Mouse (Mus musculus): ENCODE results near the gene Nat8l. TPM values are rescaled to one million over a fixed set of nuclear protein-coding genes. Genes with fewer than 3 reads are reported as not detected.

The Nat8l gene
- polyA plus RNA-seq, 1 experiment from 2014 or later, result 0.13 TPM

- ATAC-seq (ENCODE audit: insufficient read depth) (0 out of 2 replicates have a peak, but pooled peaks have one; percentile 12), DNase-seq (peak; percentile 81)
- H3K4me2 ChIP-seq, result peak overlapping the region; percentile 98
- no peak overlapping the region for H3K27ac ChIP-seq (ENCODE audit: low read depth)
- no peaks in the 10 kb centered on the region for H3K36me3 ChIP-seq (ENCODE audit: insufficient read depth)
- WGBS, result under 1% methylated on average over 80 of the region's 80 CpGs
- H3K9ac ChIP-seq, result peak overlapping the region; percentile 54; the same call in 1 of the 2 replicates
- H3K4me3 ChIP-seq (ENCODE audit: low read depth, low read length), result peak overlapping the region; percentile 61
- no peaks in the 10 kb centered on the region for H3K9me3 ChIP-seq (ENCODE audit: low read depth, low read length)
- H3K27me3 ChIP-seq (ENCODE audit: insufficient read depth, low read length), result peaks cover 53% of the 10 kb centered on the region
- H3K4me1 ChIP-seq (ENCODE audit: insufficient read depth), result no peaks in the 10 kb centered on the region
- no peak for TF ChIP-seq CTCF (IDR thresholded peaks at IDR 0.05; ENCODE audit: low read depth)
These were observed 1.4 kb downstream of the Nat8l start for GRCm38 (mm10) chr5:33997051-33997741.

DNA sequence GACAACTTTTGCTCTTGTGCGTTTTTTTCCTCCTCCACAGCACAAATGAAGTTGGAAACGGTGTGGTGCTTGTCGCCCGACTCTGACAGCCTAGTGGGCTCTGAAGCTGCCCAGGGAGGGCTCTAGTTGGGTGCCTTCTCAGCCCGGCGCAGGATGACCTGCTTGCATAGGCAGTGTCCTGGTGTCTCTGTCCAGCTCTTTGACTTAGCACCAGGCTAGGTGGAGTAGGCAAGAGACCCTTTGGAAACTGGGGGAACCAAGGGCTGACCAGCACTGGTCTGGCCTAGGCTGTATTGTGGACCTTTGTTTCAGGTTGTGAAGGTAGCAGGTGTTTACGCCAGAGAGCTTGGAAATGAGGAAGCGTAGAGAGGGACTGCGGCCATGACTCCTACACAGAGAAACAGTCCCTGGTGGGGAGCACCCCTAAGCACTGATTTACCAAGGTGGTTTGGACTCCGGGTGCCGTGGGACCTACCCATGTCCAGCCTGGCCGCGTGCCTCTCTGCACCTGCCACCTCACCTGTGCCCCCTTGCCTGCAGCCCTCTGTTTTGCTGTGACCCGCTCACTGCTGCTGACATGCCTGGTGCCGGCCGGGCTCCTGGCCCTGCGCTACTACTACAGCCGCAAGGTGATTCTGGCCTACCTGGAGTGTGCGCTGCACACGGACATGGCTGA is 2.2 kb downstream of the Nat8l start:
- DNase-seq (no peak), ATAC-seq (ENCODE audit: insufficient read depth) (no peak)
- Histone ChIP-seq H3K4me3 (ENCODE audit: low read depth, low read length) (peak overlapping the region; percentile 61), H3K4me2 (peak overlapping the region; percentile 98), H3K9ac (no peak overlapping the region), H3K36me3 (ENCODE audit: insufficient read depth) (no peaks in the 10 kb centered on the region), H3K27me3 (ENCODE audit: insufficient read depth, low read length) (peaks cover 53% of the 10 kb centered on the region), H3K9me3 (ENCODE audit: low read depth, low read length) (no peaks in the 10 kb centered on the region), H3K27ac (ENCODE audit: low read depth) (no peak overlapping the region), H3K4me1 (ENCODE audit: insufficient read depth) (no peaks in the 10 kb centered on the region)
- WGBS, result 68% methylated on average over 20 of the region's 20 CpGs
- no peak for TF ChIP-seq CTCF (IDR thresholded peaks at IDR 0.05; ENCODE audit: low read depth)

DNA sequence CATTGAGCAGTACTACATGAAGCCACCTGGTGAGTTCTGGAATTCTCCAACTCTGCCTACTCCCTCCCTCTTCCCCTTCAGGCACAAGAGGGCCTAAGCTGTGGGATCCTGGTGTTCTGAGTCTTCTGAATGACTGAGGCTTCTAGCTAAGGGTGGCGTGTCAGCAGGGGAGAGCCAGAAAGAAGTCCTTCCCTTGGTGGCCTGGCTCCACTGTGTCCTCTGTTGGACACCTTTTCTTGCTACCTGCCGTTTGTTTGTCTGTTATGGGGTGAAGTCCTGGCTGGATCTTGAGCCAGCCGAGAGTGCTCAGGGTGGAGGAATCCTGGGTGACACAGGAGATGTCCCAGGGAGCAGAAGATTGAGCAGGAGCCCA is 2.7 kb downstream of the Nat8l start:
- peaks cover 53% of the 10 kb centered on the region for H3K27me3 ChIP-seq (ENCODE audit: insufficient read depth, low read length)
- H3K9ac ChIP-seq, result no peak overlapping the region
- TF ChIP-seq CTCF (IDR thresholded peaks at IDR 0.05; ENCODE audit: low read depth), result no peak

DNA sequence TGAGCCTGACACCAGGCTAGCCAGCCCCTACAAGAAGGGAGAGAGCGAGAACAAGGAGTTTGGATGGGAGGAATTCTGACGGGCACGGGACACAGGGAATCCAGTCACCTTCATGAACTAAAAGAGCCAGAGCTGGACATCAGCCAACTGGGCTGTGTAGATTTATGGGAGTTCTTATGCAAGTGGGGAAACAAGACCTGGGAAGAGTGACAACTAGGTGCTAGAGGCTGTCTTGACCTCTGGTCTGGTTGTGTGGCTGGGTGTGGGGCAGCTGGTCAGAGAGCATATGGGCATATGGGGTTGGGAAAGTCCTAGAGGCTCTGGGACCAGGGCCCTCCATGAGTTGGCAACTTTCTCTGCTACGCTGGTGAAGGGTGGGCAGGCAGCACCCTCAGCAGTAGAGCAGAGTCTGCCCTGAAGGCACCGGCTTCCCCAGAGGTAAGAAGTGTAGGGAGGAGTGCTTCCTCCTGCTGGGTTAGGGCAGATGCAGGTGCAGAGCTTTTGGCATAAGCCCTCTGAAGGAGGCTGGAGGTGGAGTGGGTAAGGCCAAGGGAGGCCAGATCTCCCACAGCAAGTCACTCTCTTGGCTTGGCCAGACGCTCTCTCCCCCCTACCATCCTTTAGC is 3.8 kb downstream of the Nat8l start:
- peaks cover 45% of the 10 kb centered on the region for H3K27me3 ChIP-seq (ENCODE audit: insufficient read depth, low read length)
- H3K27ac ChIP-seq (ENCODE audit: low read depth), result no peak overlapping the region
- no peaks in the 10 kb centered on the region for H3K9me3 ChIP-seq (ENCODE audit: low read depth, low read length)
- WGBS, result 60% methylated on average over 6 of the region's 6 CpGs
- no peak overlapping the region for H3K4me2 ChIP-seq
- H3K36me3 ChIP-seq (ENCODE audit: insufficient read depth), result no peaks in the 10 kb centered on the region
- ATAC-seq (ENCODE audit: insufficient read depth) (no peak), DNase-seq (no peak)
- no peak for TF ChIP-seq CTCF (IDR thresholded peaks at IDR 0.05; ENCODE audit: low read depth)
- no peaks in the 10 kb centered on the region for H3K4me1 ChIP-seq (ENCODE audit: insufficient read depth)
- no peak overlapping the region for H3K4me3 ChIP-seq (ENCODE audit: low read depth, low read length)
- H3K9ac ChIP-seq, result no peak overlapping the region

More for the DNA sequence above, 2.7 kb downstream of the Nat8l start:
- WGBS, result 78% methylated on average over 3 of the region's 3 CpGs
- DNase-seq, result no peak
- Histone ChIP-seq H3K9me3 (ENCODE audit: low read depth, low read length) (no peaks in the 10 kb centered on the region), H3K4me2 (no peak overlapping the region), H3K36me3 (ENCODE audit: insufficient read depth) (no peaks in the 10 kb centered on the region), H3K27ac (ENCODE audit: low read depth) (no peak overlapping the region), H3K4me1 (ENCODE audit: insufficient read depth) (no peaks in the 10 kb centered on the region), H3K4me3 (ENCODE audit: low read depth, low read length) (no peak overlapping the region)
- no peak for ATAC-seq (ENCODE audit: insufficient read depth)

GRCm38 (mm10) chr5:34000809-34001208 is 5.0 kb downstream of the Nat8l start:
- DNase-seq (no peak), ATAC-seq (ENCODE audit: insufficient read depth) (no peak)
- TF ChIP-seq CTCF (IDR thresholded peaks at IDR 0.05; ENCODE audit: low read depth), result no peak
- no peaks in the 10 kb centered on the region for H3K36me3 ChIP-seq (ENCODE audit: insufficient read depth)
- no peaks in the 10 kb centered on the region for H3K4me1 ChIP-seq (ENCODE audit: insufficient read depth)
- no peak overlapping the region for H3K9ac ChIP-seq
- H3K27ac ChIP-seq (ENCODE audit: low read depth), result no peak overlapping the region
- WGBS, result 94% methylated on average over 25 of the region's 25 CpGs
- no peak overlapping the region for H3K4me3 ChIP-seq (ENCODE audit: low read depth, low read length)
- no peaks in the 10 kb centered on the region for H3K9me3 ChIP-seq (ENCODE audit: low read depth, low read length)
- H3K4me2 ChIP-seq, result no peak overlapping the region
- peaks cover 33% of the 10 kb centered on the region for H3K27me3 ChIP-seq (ENCODE audit: insufficient read depth, low read length)

DNA sequence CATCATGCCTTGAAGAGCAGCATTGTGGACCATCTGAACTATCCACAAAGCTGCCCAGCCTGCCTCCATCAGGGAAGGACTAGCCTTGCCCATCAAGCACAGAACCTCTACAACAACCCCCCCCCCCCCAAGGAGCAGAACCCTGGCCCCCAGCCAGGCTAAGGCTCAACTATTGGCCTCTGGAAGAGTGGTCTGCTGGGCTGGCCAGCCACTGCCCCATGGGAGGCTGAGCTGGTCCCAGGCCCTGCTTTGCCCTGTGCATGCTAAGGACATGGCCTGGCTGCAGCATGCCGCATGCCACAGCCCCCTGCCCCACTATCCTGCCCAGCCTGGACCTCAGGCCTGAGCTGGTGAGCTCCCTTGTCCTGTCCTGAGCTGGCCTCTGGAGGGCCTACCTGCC is 5.6 kb downstream of the Nat8l start:
- ATAC-seq (ENCODE audit: insufficient read depth) (no peak), DNase-seq (no peak)
- H3K9me3 ChIP-seq (ENCODE audit: low read depth, low read length), result no peaks in the 10 kb centered on the region
- H3K4me3 ChIP-seq (ENCODE audit: low read depth, low read length), result no peak overlapping the region
- no peak overlapping the region for H3K4me2 ChIP-seq
- WGBS, result 82% methylated on average over 1 of the region's 1 CpGs
- H3K27me3 ChIP-seq (ENCODE audit: insufficient read depth, low read length), result peaks cover 27% of the 10 kb centered on the region
- no peak overlapping the region for H3K9ac ChIP-seq
- H3K36me3 ChIP-seq (ENCODE audit: insufficient read depth), result no peaks in the 10 kb centered on the region
- TF ChIP-seq CTCF (IDR thresholded peaks at IDR 0.05; ENCODE audit: low read depth), result no peak
- no peaks in the 10 kb centered on the region for H3K4me1 ChIP-seq (ENCODE audit: insufficient read depth)
- H3K27ac ChIP-seq (ENCODE audit: low read depth), result no peak overlapping the region

- peaks cover 16% of the 10 kb centered on the region for H3K27me3 ChIP-seq (ENCODE audit: insufficient read depth, low read length)
- no peak overlapping the region for H3K9ac ChIP-seq
- no peak overlapping the region for H3K4me2 ChIP-seq
- WGBS, result 82% methylated on average over 4 of the region's 4 CpGs
- ATAC-seq (ENCODE audit: insufficient read depth), result no peak
- H3K4me1 ChIP-seq (ENCODE audit: insufficient read depth), result no peaks in the 10 kb centered on the region
- H3K36me3 ChIP-seq (ENCODE audit: insufficient read depth), result no peaks in the 10 kb centered on the region
- DNase-seq, result no peak
- no peak overlapping the region for H3K27ac ChIP-seq (ENCODE audit: low read depth)
- no peak overlapping the region for H3K4me3 ChIP-seq (ENCODE audit: low read depth, low read length)
- H3K9me3 ChIP-seq (ENCODE audit: low read depth, low read length), result no peaks in the 10 kb centered on the region
- no peak for TF ChIP-seq CTCF (IDR thresholded peaks at IDR 0.05; ENCODE audit: low read depth)
These were observed 6.9 kb downstream of the Nat8l start for GRCm38 (mm10) chr5:34002636-34003035.
